Mouse (Mus musculus) thymus, adult 2 months (tissue): ENCODE data around the gene Myh3.

ENCODE experiments used
- CTCF ChIP-seq: fragments of 200-500 bp; IDR thresholded peaks from 2 replicates; pipeline ENCODE4 v1.5.1; 2012; ENCODE audit warnings: mild to moderate bottlenecking, control low read depth, low read length, moderate library complexity, borderline replicate concordance; ENCODE audit not compliant: control insufficient read depth, poor library complexity, insufficient read depth; ENCODE audit errors: extremely low read depth
- POLR2A ChIP-seq: fragments of 200-500 bp; IDR thresholded peaks from 2 replicates; pipeline ENCODE4 v1.6.1; 2012; ENCODE audit warnings: mild to moderate bottlenecking, low read length, control low read depth, moderate library complexity; ENCODE audit not compliant: control insufficient read depth, poor library complexity, insufficient read depth; ENCODE audit errors: extremely low read depth

DNA sequence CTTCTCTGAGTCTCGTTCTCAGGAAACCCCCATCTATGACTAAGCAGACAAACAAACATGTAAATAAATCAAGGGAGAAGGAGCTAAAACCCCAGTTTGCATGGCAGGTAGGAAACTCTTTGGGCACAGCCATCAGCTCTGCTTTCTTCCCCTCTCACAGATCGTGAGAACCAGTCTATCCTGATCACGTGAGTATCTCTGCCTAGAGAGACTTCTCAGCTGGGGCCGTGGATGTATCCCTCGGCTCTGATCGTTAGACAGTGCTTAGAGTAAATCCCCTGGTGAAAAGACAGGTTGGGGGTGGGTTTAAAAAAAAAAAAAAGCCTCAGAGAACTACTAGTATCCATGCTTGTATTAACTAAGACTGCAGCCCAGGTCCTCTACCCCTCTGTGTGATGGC, 5.1 kb downstream of the Myh3 start:
- no peak for TF ChIP-seq POLR2A
- no peak for TF ChIP-seq CTCF
